Mouse (Mus musculus): ENCODE data around the gene Rnf38. TPM values are rescaled to one million over a fixed set of nuclear protein-coding genes. Genes with fewer than 3 reads are reported as not detected.

Gene Rnf38
- polyA plus RNA-seq, 2 experiments: 26.8 to 107 TPM

- Histone ChIP-seq H3K36me3 (ENCODE audit: control insufficient read depth, insufficient read depth, low read length) (no peaks in the 10 kb centered on the region), H3K4me1 (ENCODE audit: control insufficient read depth, insufficient read depth, low read length) (peaks cover 6% of the 10 kb centered on the region), H3K4me3 (replicated peaks; ENCODE audit: low read length) (no peak overlapping the region), H3K27ac (replicated peaks; ENCODE audit: low read depth, low read length) (no peak overlapping the region), H3K9me3 (ENCODE audit: control insufficient read depth, low read length) (no peaks in the 10 kb centered on the region), H3K9ac (ENCODE audit: low read depth, low read length, severe bottlenecking) (no peak overlapping the region), H3K4me2 (replicated peaks; ENCODE audit: low read depth, low read length, severe bottlenecking) (0 out of 2 replicates have a peak overlapping the region, but pooled peaks have one; percentile 11), H3K27me3 (ENCODE audit: control insufficient read depth, insufficient read depth, low read length) (no peaks in the 10 kb centered on the region)
- no peak for TF ChIP-seq POLR2A (IDR thresholded peaks at IDR 0.05; ENCODE audit: borderline replicate concordance, extremely low read depth, insufficient read depth, insufficient read length)
- WGBS: 39% methylated on average over 9 of the region's 9 CpGs
- no peak for DNase-seq (ENCODE audit: low spot score)
- no peak for ATAC-seq (ENCODE audit: low FRiP score, low read depth)
These were observed 9.4 kb downstream of the Rnf38 start for GRCm38 (mm10) chr4:44224141-44224540.

GRCm38 (mm10) chr4:44223444-44223843, 10.1 kb downstream of the Rnf38 start:
- H3K36me3 ChIP-seq (ENCODE audit: control insufficient read depth, insufficient read depth, low read length): no peaks in the 10 kb centered on the region
- H3K4me1 ChIP-seq (ENCODE audit: control insufficient read depth, insufficient read depth, low read length): peaks cover 6% of the 10 kb centered on the region
- no peak overlapping the region for H3K4me3 ChIP-seq (replicated peaks; ENCODE audit: low read length)
- H3K27ac ChIP-seq (replicated peaks; ENCODE audit: low read depth, low read length): no peak overlapping the region
- no peak overlapping the region for H3K9ac ChIP-seq (ENCODE audit: low read depth, low read length, severe bottlenecking)
- 54% methylated on average over 4 of the region's 4 CpGs for WGBS
- no peak overlapping the region for H3K4me2 ChIP-seq (replicated peaks; ENCODE audit: low read depth, low read length, severe bottlenecking)
- no peaks in the 10 kb centered on the region for H3K9me3 ChIP-seq (ENCODE audit: control insufficient read depth, low read length)
- TF ChIP-seq POLR2A (IDR thresholded peaks at IDR 0.05; ENCODE audit: borderline replicate concordance, extremely low read depth, insufficient read depth, insufficient read length): no peak
- H3K27me3 ChIP-seq (ENCODE audit: control insufficient read depth, insufficient read depth, low read length): no peaks in the 10 kb centered on the region
- DNase-seq (ENCODE audit: low spot score) (no peak), ATAC-seq (ENCODE audit: low FRiP score, low read depth) (no peak)

- H3K4me1 ChIP-seq (ENCODE audit: control insufficient read depth, insufficient read depth, low read length): no peaks in the 10 kb centered on the region
- no peak overlapping the region for H3K4me3 ChIP-seq (replicated peaks; ENCODE audit: low read length)
- H3K27me3 ChIP-seq (ENCODE audit: control insufficient read depth, insufficient read depth, low read length): no peaks in the 10 kb centered on the region
- no peak overlapping the region for H3K9ac ChIP-seq (ENCODE audit: low read depth, low read length, severe bottlenecking)
- no peak overlapping the region for H3K27ac ChIP-seq (replicated peaks; ENCODE audit: low read depth, low read length)
- ATAC-seq (ENCODE audit: low FRiP score, low read depth) (no peak), DNase-seq (ENCODE audit: low spot score) (no peak)
- no peaks in the 10 kb centered on the region for H3K36me3 ChIP-seq (ENCODE audit: control insufficient read depth, insufficient read depth, low read length)
- H3K9me3 ChIP-seq (ENCODE audit: control insufficient read depth, low read length): no peaks in the 10 kb centered on the region
- no peak overlapping the region for H3K4me2 ChIP-seq (replicated peaks; ENCODE audit: low read depth, low read length, severe bottlenecking)
- 55% methylated on average over 10 of the region's 10 CpGs for WGBS
- no peak for TF ChIP-seq POLR2A (IDR thresholded peaks at IDR 0.05; ENCODE audit: borderline replicate concordance, extremely low read depth, insufficient read depth, insufficient read length)
These were observed 16.7 kb downstream of the Rnf38 start for GRCm38 (mm10) chr4:44216797-44217442.

- 80% methylated on average over 1 of the region's 1 CpGs for WGBS
- DNase-seq (ENCODE audit: low spot score) (peak; percentile 43), ATAC-seq (ENCODE audit: low FRiP score, low read depth) (no peak)
- TF ChIP-seq POLR2A (IDR thresholded peaks at IDR 0.05; ENCODE audit: borderline replicate concordance, extremely low read depth, insufficient read depth, insufficient read length): no peak
- no peak overlapping the region for H3K27ac ChIP-seq (replicated peaks; ENCODE audit: low read depth, low read length)
- no peaks in the 10 kb centered on the region for H3K9me3 ChIP-seq (ENCODE audit: control insufficient read depth, low read length)
- H3K4me2 ChIP-seq (replicated peaks; ENCODE audit: low read depth, low read length, severe bottlenecking): no peak overlapping the region
- no peaks in the 10 kb centered on the region for H3K36me3 ChIP-seq (ENCODE audit: control insufficient read depth, insufficient read depth, low read length)
- no peaks in the 10 kb centered on the region for H3K27me3 ChIP-seq (ENCODE audit: control insufficient read depth, insufficient read depth, low read length)
- no peak overlapping the region for H3K4me3 ChIP-seq (replicated peaks; ENCODE audit: low read length)
- H3K9ac ChIP-seq (ENCODE audit: low read depth, low read length, severe bottlenecking): no peak overlapping the region
- H3K4me1 ChIP-seq (ENCODE audit: control insufficient read depth, insufficient read depth, low read length): no peaks in the 10 kb centered on the region
These were observed 33.6 kb downstream of the Rnf38 start for GRCm38 (mm10) chr4:44199968-44200367.

GRCm38 (mm10) chr4:44187431-44187830, 46.2 kb downstream of the Rnf38 start:
- Histone ChIP-seq H3K27me3 (ENCODE audit: control insufficient read depth, insufficient read depth, low read length) (no peaks in the 10 kb centered on the region), H3K4me3 (replicated peaks; ENCODE audit: low read length) (no peak overlapping the region), H3K9me3 (ENCODE audit: control insufficient read depth, low read length) (no peaks in the 10 kb centered on the region), H3K4me1 (ENCODE audit: control insufficient read depth, insufficient read depth, low read length) (no peaks in the 10 kb centered on the region), H3K27ac (replicated peaks; ENCODE audit: low read depth, low read length) (no peak overlapping the region), H3K9ac (ENCODE audit: low read depth, low read length, severe bottlenecking) (no peak overlapping the region), H3K36me3 (ENCODE audit: control insufficient read depth, insufficient read depth, low read length) (no peaks in the 10 kb centered on the region), H3K4me2 (replicated peaks; ENCODE audit: low read depth, low read length, severe bottlenecking) (no peak overlapping the region)
- 83% methylated on average over 10 of the region's 10 CpGs for WGBS
- ATAC-seq (ENCODE audit: low FRiP score, low read depth) (no peak), DNase-seq (ENCODE audit: low spot score) (no peak)
- no peak for TF ChIP-seq POLR2A (IDR thresholded peaks at IDR 0.05; ENCODE audit: borderline replicate concordance, extremely low read depth, insufficient read depth, insufficient read length)
